Mouse (Mus musculus) forebrain, embryonic 14.5 days (tissue): ENCODE measurements around the gene Csnk1g2. TPM values are rescaled to one million over a fixed set of nuclear protein-coding genes. Genes with fewer than 3 reads are reported as not detected.
"Not testable (repeated sequence)": the region's sequence is repeated elsewhere in the genome, so short reads cannot be mapped to it uniquely, and the experiment has no call there.

Source experiments
- ATAC-seq: fragments of 200-750 bp; cut with Nextera tagmentation; 2 replicates; pipeline ENCODE4 v1.8.0; 2017; ENCODE audit warnings: mild to moderate bottlenecking, moderate library complexity
- DNase-seq: peaks from one replicate; pipeline ENCODE4 v3.0.0-alpha.2; 2015; ENCODE audit warnings: low spot score
- H3K27ac ChIP-seq: fragments of 300-500 bp; sonication (generic); 2 replicates; pipeline ENCODE4 v1.5.1; 2014; ENCODE audit warnings: low read depth, mild to moderate bottlenecking, control low read depth, low read length, moderate library complexity
- H3K27me3 ChIP-seq: fragments of 300-500 bp; sonication (generic); replicated peaks from 2 replicates; pipeline ENCODE4 v1.6.1; 2014; ENCODE audit warnings: low read length, control low read depth, mixed read lengths; ENCODE audit not compliant: control insufficient read depth, insufficient read depth
- H3K36me3 ChIP-seq: fragments of 300-500 bp; sonication (generic); 2 replicates; pipeline ENCODE4 v1.6.1; 2014; ENCODE audit warnings: low read length, control low read depth; ENCODE audit not compliant: control insufficient read depth, insufficient read depth
- H3K4me1 ChIP-seq: fragments of 300-500 bp; sonication (generic); 2 replicates; pipeline ENCODE4 v1.6.1; 2014; ENCODE audit warnings: antibody characterized with exemption, low read length, control low read depth; ENCODE audit not compliant: control insufficient read depth, insufficient read depth
- H3K4me2 ChIP-seq: fragments of 300-500 bp; sonication (generic); 2 replicates; pipeline ENCODE4 v1.6.1; 2014; ENCODE audit warnings: mild to moderate bottlenecking, control low read depth, low read length
- H3K4me3 ChIP-seq: fragments of 300-500 bp; sonication (generic); 2 replicates; pipeline ENCODE4 v1.5.1; 2014; ENCODE audit warnings: low read depth, low read length, control low read depth
- H3K9ac ChIP-seq: fragments of 300-500 bp; sonication (generic); 2 replicates; pipeline ENCODE4 v1.6.1; 2014; ENCODE audit warnings: mild to moderate bottlenecking, low read length, control low read depth, moderate library complexity
- H3K9me3 ChIP-seq: fragments of 300-500 bp; sonication (generic); replicated peaks from 2 replicates; pipeline ENCODE4 v1.6.1; 2016; ENCODE audit warnings: low read length, control low read depth, mixed read lengths; ENCODE audit not compliant: control insufficient read depth
- WGBS: fragments of 180-500 bp; shearing (Covaris S2); extraction: QIAGEN DNeasy Blood & Tissue Kit; methylation state at CpG from one replicate; pipeline ENCODE4 v1.1.7; 2014; 5-methylcytosine and 5-hydroxymethylcytosine counted together
- polyA plus RNA-seq: library from polyadenylated mRNA; unstranded; fragments of >200 nt; fragmentation: Nextera tagmentation; extraction: Ambion mirVana; gene quantifications from 2 replicates; pipeline ENCODE4 v1.2.1, GENCODE M21; 2014

Csnk1g2 gene
- polyA plus RNA-seq, 1 experiment from 2014 or later, result 35.9 TPM

GRCm38 (mm10) chr10:80589879-80590854, 32.5 kb upstream of the Csnk1g2 start, which contains the start of gene Abhd17a:
Abhd17a (minus strand) TSS chr10:80590341.
- Histone ChIP-seq H3K4me2 (peak within 1 kb of the TSS; percentile 99), H3K4me3 (peak within 1 kb of the TSS; percentile 89), H3K27ac (peak within 1 kb of the TSS; percentile 58; the same call in 1 of the 2 replicates), H3K9ac (peak within 1 kb of the TSS; percentile 90), H3K27me3 (no peaks in the 10 kb centered on the region), H3K4me1 (peaks cover 9% of the 10 kb centered on the region), H3K9me3 (no peaks in the 10 kb centered on the region), H3K36me3 (peaks cover 7% of the 10 kb centered on the region; the same call in 1 of the 2 replicates)
- ATAC-seq (peak; percentile 98), DNase-seq (peak; percentile 99)
- under 1% methylated on average over 66 of the region's 73 CpGs for WGBS

GRCm38 (mm10) chr10:80596318-80596717, 26.3 kb upstream of the Csnk1g2 start:
- WGBS, result 47% methylated on average over 4 of the region's 4 CpGs

GRCm38 (mm10) chr10:80602698-80603325, 19.8 kb upstream of the Csnk1g2 start, which contains the start of the genes Scamp4 and Adat3:
Scamp4 (plus strand) TSS chr10:80602872.
Adat3 (plus strand) TSS chr10:80602880.
- Histone ChIP-seq H3K27me3 (no peaks in the 10 kb centered on the region), H3K36me3 (peaks cover 17% of the 10 kb centered on the region), H3K4me1 (peaks cover 14% of the 10 kb centered on the region), H3K4me3 (peak within 1 kb of the TSS; percentile 59), H3K4me2 (peak within 1 kb of the TSS; percentile 89), H3K9ac (peak within 1 kb of the TSS; percentile 69), H3K9me3 (no peaks in the 10 kb centered on the region), H3K27ac (peak within 1 kb of the TSS; percentile 73)
- DNase-seq (peak; percentile 98), ATAC-seq (peak; percentile 98)
- under 1% methylated on average over 54 of the region's 54 CpGs for WGBS

More at GRCm38 (mm10) chr10:80596318-80596717, 26.3 kb upstream of the Csnk1g2 start:
- no peak overlapping the region for H3K27ac ChIP-seq
- no peaks in the 10 kb centered on the region for H3K4me1 ChIP-seq
- DNase-seq (no peak), ATAC-seq (no peak)
- no peaks in the 10 kb centered on the region for H3K27me3 ChIP-seq
- H3K36me3 ChIP-seq, result no peaks in the 10 kb centered on the region
- H3K9me3 ChIP-seq, result no peaks in the 10 kb centered on the region
- H3K9ac ChIP-seq, result no peak overlapping the region
- no peak overlapping the region for H3K4me2 ChIP-seq
- H3K4me3 ChIP-seq, result no peak overlapping the region

- WGBS, result 38% methylated on average over 7 of the region's 7 CpGs
Observed at GRCm38 (mm10) chr10:80603364-80603763, 19.3 kb upstream of the Csnk1g2 start.

GRCm38 (mm10) chr10:80604001-80604509, 18.6 kb upstream of the Csnk1g2 start:
- Histone ChIP-seq H3K9ac (peak overlapping the region; percentile 69), H3K4me3 (peak overlapping the region; percentile 59; the same call in 1 of the 2 replicates), H3K4me1 (peaks cover 14% of the 10 kb centered on the region), H3K27ac (no peak overlapping the region), H3K9me3 (no peaks in the 10 kb centered on the region), H3K36me3 (peaks cover 30% of the 10 kb centered on the region), H3K27me3 (no peaks in the 10 kb centered on the region), H3K4me2 (peak overlapping the region; percentile 89)
- DNase-seq (no peak), ATAC-seq (no peak)
- WGBS, result 94% methylated on average over 7 of the region's 7 CpGs

More at GRCm38 (mm10) chr10:80603364-80603763, 19.3 kb upstream of the Csnk1g2 start:
- Histone ChIP-seq H3K27me3 (no peaks in the 10 kb centered on the region), H3K4me3 (peak overlapping the region; percentile 59), H3K27ac (peak overlapping the region; percentile 73), H3K4me1 (peaks cover 14% of the 10 kb centered on the region), H3K9ac (peak overlapping the region; percentile 69), H3K4me2 (peak overlapping the region; percentile 89), H3K36me3 (peaks cover 23% of the 10 kb centered on the region), H3K9me3 (no peaks in the 10 kb centered on the region)
- no peak for ATAC-seq
- DNase-seq, result no peak

- Histone ChIP-seq H3K4me2 (no peak overlapping the region), H3K27ac (no peak overlapping the region), H3K36me3 (peaks cover 38% of the 10 kb centered on the region), H3K4me3 (no peak overlapping the region), H3K27me3 (no peaks in the 10 kb centered on the region), H3K9me3 (no peaks in the 10 kb centered on the region), H3K4me1 (peaks cover 14% of the 10 kb centered on the region), H3K9ac (no peak overlapping the region)
- WGBS, result 91% methylated on average over 2 of the region's 2 CpGs
- no peak for DNase-seq
- ATAC-seq, result no peak
Observed at GRCm38 (mm10) chr10:80604988-80605387, 17.6 kb upstream of the Csnk1g2 start.

GRCm38 (mm10) chr10:80605721-80606120, 16.9 kb upstream of the Csnk1g2 start, which contains the start of gene Gm49322:
Gm49322 (plus strand) TSS chr10:80606021.
- not testable (repeated sequence) for H3K9me3 ChIP-seq, H3K9ac ChIP-seq, H3K4me2 ChIP-seq, H3K4me3 ChIP-seq, ATAC-seq, H3K27ac ChIP-seq, DNase-seq, H3K27me3 ChIP-seq
- Histone ChIP-seq H3K36me3 (peaks cover 43% of the 10 kb centered on the region), H3K4me1 (peaks cover 14% of the 10 kb centered on the region)
- WGBS, result 83% methylated on average over 4 of the region's 4 CpGs

- no peak overlapping the region for H3K4me2 ChIP-seq
- H3K36me3 ChIP-seq, result peaks cover 43% of the 10 kb centered on the region
- H3K9ac ChIP-seq, result no peak overlapping the region
- no peak overlapping the region for H3K4me3 ChIP-seq
- H3K4me1 ChIP-seq, result peaks cover 14% of the 10 kb centered on the region
- H3K9me3 ChIP-seq, result no peaks in the 10 kb centered on the region
- no peaks in the 10 kb centered on the region for H3K27me3 ChIP-seq
- no peak overlapping the region for H3K27ac ChIP-seq
- 91% methylated on average over 23 of the region's 23 CpGs for WGBS
- ATAC-seq (no peak), DNase-seq (no peak)
Observed at GRCm38 (mm10) chr10:80606306-80606705, 16.3 kb upstream of the Csnk1g2 start.
